Mouse (Mus musculus) frontal cortex, postnatal 14 days (tissue): ENCODE measurements at regions not wholly inside any gene's neighbourhood (a gene's known extent, or its start where the extent isn't known, plus 50 kb on each side); places are given as distances from the start of the nearest gene placed in this dataset.

Experiments used
- DNase-seq, 2 experiments: peaks; one replicate each; pipeline ENCODE4 v3.0.0; 2022; ENCODE audit warnings: low spot score in 2 of 2

- no peak for DNase-seq
These were observed 89.8 kb downstream of the Kif26a start for GRCm38 (mm10) chr12:112235841-112236240.

DNA sequence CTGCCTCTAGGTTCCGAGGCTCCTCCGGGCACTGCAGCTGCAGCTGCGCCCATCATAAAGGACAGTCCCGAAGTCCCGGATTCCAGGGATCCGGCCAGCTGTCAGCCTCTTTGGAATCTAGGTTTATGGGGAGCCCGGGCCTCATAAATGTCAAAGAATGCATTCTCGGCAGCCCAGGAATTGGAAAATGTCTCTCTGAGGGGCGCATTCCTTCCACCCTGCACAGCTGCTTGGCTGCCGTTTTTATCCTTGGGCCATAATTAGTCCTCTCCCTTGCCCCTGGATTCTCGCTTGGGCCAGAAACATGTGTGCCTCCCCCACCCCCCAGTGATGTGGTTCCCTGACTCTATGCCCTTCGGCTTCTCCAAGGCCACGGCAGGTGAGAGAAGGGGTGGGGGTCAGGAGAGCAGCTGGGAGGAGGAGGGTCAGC is 91.1 kb downstream of the Kif26a start:
- DNase-seq: no peak

GRCm38 (mm10) chr12:112238834-112239233 is 92.8 kb downstream of the Kif26a start:
- DNase-seq: no peak

GRCm38 (mm10) chr12:112241740-112242171 is 95.7 kb downstream of the Kif26a start:
- DNase-seq: no peak

- no peak for DNase-seq
These were observed 97.2 kb downstream of the Kif26a start for GRCm38 (mm10) chr12:112243231-112243630.

- no peak for DNase-seq
These were observed 104.9 kb downstream of the Kif26a start for GRCm38 (mm10) chr12:112250894-112251293.

DNA sequence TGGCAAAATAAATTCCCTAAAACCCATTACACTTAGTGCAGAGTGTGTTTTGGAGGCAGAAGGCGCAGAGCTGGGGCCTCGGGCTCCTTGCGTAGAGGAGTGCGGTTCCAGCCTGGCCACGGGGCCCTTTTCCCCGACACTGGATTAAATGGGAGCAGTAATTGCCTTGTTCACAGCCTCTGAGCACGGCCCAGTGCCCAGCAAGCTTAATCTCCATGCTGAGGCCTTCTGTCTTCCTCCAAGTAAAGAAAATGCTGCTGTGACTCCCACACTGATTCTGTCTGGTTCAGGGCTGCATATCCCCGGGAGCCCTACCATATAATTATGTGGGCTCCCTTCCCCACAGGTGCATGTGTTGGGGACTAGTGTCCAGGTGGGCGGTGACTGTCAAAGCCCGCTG is 107.5 kb downstream of the Kif26a start:
- DNase-seq: no peak

- DNase-seq: no peak
These were observed 109.2 kb downstream of the Kif26a start for GRCm38 (mm10) chr12:112255223-112255622.

DNA sequence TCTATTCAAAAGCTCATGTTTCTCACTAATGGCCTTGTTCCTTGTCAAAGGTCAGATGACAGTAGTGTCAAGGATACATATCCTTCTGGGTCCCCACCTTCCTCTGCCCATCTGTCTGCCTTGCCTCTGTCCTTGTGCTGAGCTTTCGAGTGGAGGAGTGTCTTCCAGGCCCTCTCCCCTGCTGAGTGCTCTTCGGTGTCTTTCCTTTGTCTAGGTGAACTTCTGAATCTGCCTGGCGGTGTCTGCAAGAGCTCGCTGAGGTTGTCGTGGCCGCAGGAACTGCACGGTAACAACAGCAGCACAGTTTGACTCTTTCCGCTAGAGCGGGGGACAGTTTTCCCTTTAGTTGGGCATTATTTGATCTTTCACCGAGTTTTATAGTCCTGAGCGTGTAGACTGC is 111.7 kb downstream of the Kif26a start:
- no peak for DNase-seq

DNA sequence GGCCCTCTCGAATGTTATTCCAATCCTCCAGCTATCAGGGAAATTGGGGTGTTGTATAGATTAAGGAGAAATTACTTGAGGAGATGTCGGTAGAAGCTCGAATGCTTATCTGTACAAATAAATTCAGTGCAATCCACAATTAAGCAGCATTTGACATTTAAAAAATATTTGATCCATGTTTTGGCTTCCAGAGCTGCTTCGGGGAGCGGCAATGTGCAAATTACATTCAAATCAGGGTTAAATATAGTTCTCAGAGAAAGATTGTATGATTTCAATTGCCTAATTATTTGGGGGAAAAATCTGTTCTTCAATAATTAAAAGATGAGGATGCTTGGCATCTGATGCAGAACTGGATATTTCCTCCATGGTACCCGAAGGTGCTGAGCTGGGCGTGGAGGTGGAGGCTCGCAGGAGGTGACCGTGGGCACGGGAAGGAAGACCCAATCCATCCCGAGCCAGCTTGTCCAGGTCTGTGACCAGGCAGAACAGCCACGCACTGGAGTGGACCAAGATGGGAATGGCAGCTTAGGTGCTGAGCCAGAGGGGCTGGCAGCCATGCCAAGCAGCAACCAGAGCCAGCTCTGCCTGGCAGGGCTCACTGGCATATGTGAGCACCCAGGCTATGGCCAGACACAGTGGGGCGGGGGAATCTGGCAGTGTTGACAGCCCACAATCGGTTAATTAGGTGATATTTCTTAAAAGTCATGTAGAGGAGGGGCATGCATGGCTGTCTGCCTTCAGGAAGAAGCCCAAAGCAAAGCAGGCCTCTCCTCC is 117.5 kb downstream of the Kif26a start:
- DNase-seq: peak; percentile 26 to 33

GRCm38 (mm10) chr12:112264201-112264600 is 118.2 kb downstream of the Kif26a start:
- DNase-seq: no peak

DNA sequence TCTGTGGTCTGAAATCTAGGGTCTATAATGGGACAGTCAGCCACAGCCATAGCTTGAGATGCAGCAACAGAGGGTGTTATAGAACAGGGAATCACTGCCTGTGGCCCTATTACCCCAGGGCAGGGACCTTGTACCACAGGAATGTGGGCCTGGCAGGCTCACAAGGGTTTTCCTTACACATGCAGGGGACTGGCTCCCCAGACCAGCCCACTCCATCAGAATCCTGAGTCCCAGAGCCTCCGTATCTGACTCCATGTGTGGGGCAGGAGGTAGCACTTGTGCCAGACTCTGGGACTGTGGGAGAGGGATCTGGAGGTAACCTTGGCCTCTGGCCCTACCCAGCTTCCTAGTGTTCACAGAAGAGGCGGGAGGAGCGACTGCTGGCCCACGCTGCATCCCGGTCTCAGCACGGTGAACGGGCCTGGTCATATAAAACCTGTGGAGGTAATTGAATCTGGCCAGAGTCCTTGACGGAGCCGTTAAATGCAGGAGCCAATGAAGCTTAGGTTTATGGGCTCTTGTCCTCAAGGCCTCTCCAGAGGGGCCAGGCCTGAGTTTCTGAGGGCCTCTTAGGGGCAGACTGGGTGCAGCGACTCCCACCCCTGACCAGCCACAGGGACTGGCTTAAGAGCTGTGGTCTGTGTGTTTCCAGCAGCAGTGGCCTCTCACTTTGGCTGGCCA is 119.4 kb downstream of the Kif26a start:
- DNase-seq: no peak

GRCm38 (mm10) chr12:112274026-112274425 is 128.0 kb downstream of the Kif26a start:
- DNase-seq: no peak

DNA sequence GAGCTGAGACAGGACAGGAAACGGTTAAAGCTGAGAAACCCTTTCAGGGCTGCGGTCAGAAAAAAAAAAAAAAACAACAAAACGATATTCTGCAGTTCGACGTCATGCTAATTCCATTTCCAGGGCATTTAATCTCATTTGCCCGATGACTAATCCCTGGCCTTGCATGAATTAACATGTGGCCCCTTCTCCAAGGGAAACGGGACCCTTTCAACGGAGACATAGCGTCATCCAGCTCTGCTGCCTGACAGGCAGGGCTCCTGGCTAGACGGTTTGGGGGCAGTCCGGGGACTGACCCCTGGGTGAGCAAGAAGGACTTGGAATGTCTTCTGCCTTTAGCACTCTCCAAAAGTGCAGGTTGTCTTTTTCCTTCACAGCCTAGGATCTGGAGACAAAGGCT is 128.7 kb downstream of the Kif26a start:
- DNase-seq: no peak

GRCm38 (mm10) chr12:112276651-112277050 is 130.6 kb downstream of the Kif26a start:
- no peak for DNase-seq

GRCm38 (mm10) chr12:112277511-112277910 is 131.5 kb downstream of the Kif26a start:
- DNase-seq: no peak

- DNase-seq: no peak
These were observed 139.1 kb downstream of the Kif26a start for GRCm38 (mm10) chr12:112285096-112285495.

DNA sequence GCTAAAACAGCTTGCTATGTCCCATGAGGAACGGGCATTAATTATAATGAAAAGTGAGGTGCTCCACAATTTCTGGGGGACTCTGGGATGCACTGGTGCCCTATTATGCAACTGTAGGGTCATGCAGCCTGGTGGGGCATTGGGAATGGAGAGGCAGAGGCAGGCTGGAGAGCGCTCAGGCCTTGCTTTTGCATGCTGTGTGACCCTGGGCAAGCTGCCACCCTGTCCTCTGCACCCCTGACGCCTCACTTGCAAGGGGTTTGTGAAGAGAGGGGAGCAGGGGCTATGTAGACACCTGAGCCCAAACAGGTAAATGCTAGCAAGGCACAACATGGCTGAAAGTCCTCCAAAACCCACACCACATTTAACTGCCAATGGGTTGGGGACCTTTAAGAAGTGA is 142.8 kb downstream of the Kif26a start:
- DNase-seq: no peak

DNA sequence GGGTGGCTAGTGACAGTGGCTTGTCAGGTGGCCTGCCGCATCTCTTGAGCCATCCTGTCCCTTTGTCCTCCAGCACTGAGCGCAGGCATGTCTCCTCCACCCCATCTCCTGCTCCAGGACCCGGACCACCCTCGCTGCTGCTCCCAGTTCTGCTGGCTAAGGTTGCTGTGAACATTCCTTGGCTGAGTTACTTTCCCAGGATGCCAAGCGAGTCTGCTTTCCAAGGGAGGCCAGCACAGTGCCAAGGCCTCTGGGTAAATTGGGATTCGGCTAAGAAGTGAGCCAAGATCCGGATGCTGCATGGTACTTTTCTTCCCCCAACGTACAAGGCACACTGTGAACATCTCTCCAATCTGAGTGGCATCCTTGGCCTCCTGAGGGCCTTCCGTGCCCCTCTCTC is 144.3 kb downstream of the Kif26a start:
- peak; percentile 31 to 49 for DNase-seq

- DNase-seq: no peak
These were observed 145.9 kb downstream of the Kif26a start for GRCm38 (mm10) chr12:112291748-112292561.

GRCm38 (mm10) chr12:112293105-112293504 is 147.1 kb downstream of the Kif26a start:
- no peak for DNase-seq

GRCm38 (mm10) chr12:112295337-112295941 is 149.4 kb downstream of the Kif26a start:
- DNase-seq: no peak
